Mouse (Mus musculus) heart, postnatal 0 days (tissue): ENCODE data around the gene Zfp950. TPM values are rescaled to one million over a fixed set of nuclear protein-coding genes. Genes with fewer than 3 reads are reported as not detected.

Experiments used
- ATAC-seq: fragments of 200-750 bp; cut with Nextera tagmentation; 2 replicates; pipeline ENCODE4 v1.8.0; 2017; ENCODE audit warnings: low read depth, moderate number of reproducible peaks, moderate library complexity; ENCODE audit not compliant: insufficient read depth
- DNase-seq: peaks from one replicate; pipeline ENCODE4 v3.0.0-alpha.2; 2016; ENCODE audit warnings: low spot score
- H3K27ac ChIP-seq: fragments of 300-500 bp; sonication (generic); 2 replicates; pipeline ENCODE4 v1.5.1; 2014; ENCODE audit warnings: low read depth, mild to moderate bottlenecking
- H3K27me3 ChIP-seq: fragments of 300-500 bp; sonication (generic); 2 replicates; pipeline ENCODE4 v1.6.1; 2014; ENCODE audit warnings: low read length, mixed read lengths; ENCODE audit not compliant: control insufficient read depth, insufficient read depth
- H3K36me3 ChIP-seq: fragments of 300-500 bp; sonication (generic); replicated peaks from 2 replicates; pipeline ENCODE4 v1.6.1; 2014; ENCODE audit warnings: low read length, mixed read lengths; ENCODE audit not compliant: control insufficient read depth, insufficient read depth
- H3K4me1 ChIP-seq: fragments of 300-500 bp; sonication (generic); 2 replicates; pipeline ENCODE4 v1.6.1; 2014; ENCODE audit warnings: antibody characterized with exemption; ENCODE audit not compliant: control insufficient read depth, insufficient read depth
- H3K4me2 ChIP-seq: fragments of 300-500 bp; sonication (generic); 2 replicates; pipeline ENCODE4 v1.6.1; 2014; ENCODE audit warnings: low read depth, mild to moderate bottlenecking, low read length, moderate library complexity
- H3K4me3 ChIP-seq: fragments of 300-500 bp; sonication (generic); 2 replicates; pipeline ENCODE4 v1.5.1; 2014; ENCODE audit warnings: low read depth, low read length
- H3K9ac ChIP-seq: fragments of 300-500 bp; sonication (generic); replicated peaks from 2 replicates; pipeline ENCODE4 v1.6.1; 2014; ENCODE audit warnings: low read depth, low read length, mixed read lengths
- H3K9me3 ChIP-seq: fragments of 300-500 bp; sonication (generic); replicated peaks from 2 replicates; pipeline ENCODE4 v1.6.1; 2016; ENCODE audit warnings: low read length; ENCODE audit not compliant: control insufficient read depth
- CTCF ChIP-seq: IDR thresholded peaks from 2 replicates; pipeline ENCODE4 v1.5.1; 2016; ENCODE audit warnings: antibody characterized with exemption, control low read depth, low read depth
- EP300 ChIP-seq: IDR thresholded peaks from 2 replicates; pipeline ENCODE4 v1.6.1; 2016; ENCODE audit warnings: antibody characterized with exemption, low read depth
- WGBS: fragments of 180-500 bp; shearing (Covaris S2); extraction: QIAGEN DNeasy Blood & Tissue Kit; methylation state at CpG from one replicate; pipeline ENCODE4 v1.1.7; 2014; 5-methylcytosine and 5-hydroxymethylcytosine counted together
- polyA plus RNA-seq: library from polyadenylated mRNA; unstranded; fragments of >200 nt; fragmentation: Nextera tagmentation; extraction: Ambion mirVana; gene quantifications from 2 replicates; pipeline ENCODE4 v1.2.1, GENCODE M21; 2015
- total RNA-seq: library from RNA; depleted of rRNA; stranded (reverse); fragments of >200 nt; gene quantifications from 2 replicates; pipeline ENCODE4 v1.2.3, GENCODE M21; 2014; ENCODE audit warnings: low replicate concordance

Gene Zfp950
- total and polyA plus RNA-seq, 2 experiments from 2014 or later: 12.5 to 18.7 TPM

- H3K9me3 ChIP-seq: 0 out of 2 replicates have a peak, but pooled peaks cover 5% of the 10 kb centered on the region
- TF ChIP-seq EP300: no peak
- no peak for TF ChIP-seq CTCF
- no peaks in the 10 kb centered on the region for H3K27me3 ChIP-seq
- H3K9ac ChIP-seq: no peak overlapping the region
- ATAC-seq (no peak), DNase-seq (no peak)
- WGBS: 55% methylated on average over 5 of the region's 5 CpGs
- 0 out of 2 replicates have a peak, but pooled peaks cover 1% of the 10 kb centered on the region for H3K4me1 ChIP-seq
- H3K4me2 ChIP-seq: no peak overlapping the region
- H3K36me3 ChIP-seq: 0 out of 2 replicates have a peak, but pooled peaks cover 3% of the 10 kb centered on the region
- no peak overlapping the region for H3K4me3 ChIP-seq
- no peak overlapping the region for H3K27ac ChIP-seq
These were observed 83.7 kb downstream of the Zfp950 start for GRCm38 (mm10) chr19:61056783-61057410.

- TF ChIP-seq CTCF: no peak
- TF ChIP-seq EP300: no peak
- H3K27ac ChIP-seq: no peak overlapping the region
- H3K4me2 ChIP-seq: no peak overlapping the region
- H3K9ac ChIP-seq: no peak overlapping the region
- no peaks in the 10 kb centered on the region for H3K27me3 ChIP-seq
- 0 out of 2 replicates have a peak, but pooled peaks cover 5% of the 10 kb centered on the region for H3K9me3 ChIP-seq
- ATAC-seq (no peak), DNase-seq (no peak)
- 0 out of 2 replicates have a peak, but pooled peaks cover 3% of the 10 kb centered on the region for H3K36me3 ChIP-seq
- H3K4me3 ChIP-seq: no peak overlapping the region
- H3K4me1 ChIP-seq: peaks cover 20% of the 10 kb centered on the region
These were observed 87.9 kb downstream of the Zfp950 start for GRCm38 (mm10) chr19:61052786-61053185.

GRCm38 (mm10) chr19:61052008-61052407 lies 88.6 kb downstream of the Zfp950 start:
- Histone ChIP-seq H3K9ac (no peak overlapping the region), H3K4me2 (no peak overlapping the region), H3K27ac (no peak overlapping the region), H3K4me1 (peaks cover 20% of the 10 kb centered on the region), H3K36me3 (0 out of 2 replicates have a peak, but pooled peaks cover 3% of the 10 kb centered on the region), H3K9me3 (0 out of 2 replicates have a peak, but pooled peaks cover 5% of the 10 kb centered on the region), H3K4me3 (no peak overlapping the region), H3K27me3 (no peaks in the 10 kb centered on the region)
- ATAC-seq (no peak), DNase-seq (no peak)
- TF ChIP-seq CTCF (no peak), EP300 (no peak)

- Histone ChIP-seq H3K36me3 (0 out of 2 replicates have a peak, but pooled peaks cover 3% of the 10 kb centered on the region), H3K4me2 (no peak overlapping the region), H3K4me1 (peaks cover 20% of the 10 kb centered on the region), H3K27me3 (no peaks in the 10 kb centered on the region), H3K27ac (no peak overlapping the region), H3K4me3 (no peak overlapping the region), H3K9ac (no peak overlapping the region), H3K9me3 (0 out of 2 replicates have a peak, but pooled peaks cover 5% of the 10 kb centered on the region)
- DNase-seq (no peak), ATAC-seq (no peak)
- WGBS: 92% methylated on average over 1 of the region's 1 CpGs
- TF ChIP-seq EP300: no peak
- no peak for TF ChIP-seq CTCF
These were observed 89.5 kb downstream of the Zfp950 start for GRCm38 (mm10) chr19:61051151-61051550.

- ATAC-seq (no peak), DNase-seq (no peak)
- H3K9ac ChIP-seq: no peak overlapping the region
- H3K27me3 ChIP-seq: no peaks in the 10 kb centered on the region
- H3K27ac ChIP-seq: no peak overlapping the region
- H3K4me2 ChIP-seq: no peak overlapping the region
- H3K36me3 ChIP-seq: 0 out of 2 replicates have a peak, but pooled peaks cover 3% of the 10 kb centered on the region
- 0 out of 2 replicates have a peak, but pooled peaks cover 5% of the 10 kb centered on the region for H3K9me3 ChIP-seq
- no peak for TF ChIP-seq CTCF
- TF ChIP-seq EP300: no peak
- H3K4me1 ChIP-seq: peaks cover 20% of the 10 kb centered on the region
- H3K4me3 ChIP-seq: no peak overlapping the region
- WGBS: 76% methylated on average over 1 of the region's 1 CpGs
These were observed 91.2 kb downstream of the Zfp950 start for GRCm38 (mm10) chr19:61049413-61049812.
